Mouse (Mus musculus): Measurements from ENCODE around the gene Ank3.
A peak's percentile ranks its signal among the peaks of the same experiment; 100 is the strongest.

The Ank3 gene

GRCm38 (mm10) chr10:69947093-69947492, 548.5 kb downstream of the Ank3 start:
- no peak for DNase-seq

GRCm38 (mm10) chr10:69950236-69950918, 551.8 kb downstream of the Ank3 start:
- no peak for DNase-seq

GRCm38 (mm10) chr10:69950919-69951236, 552.3 kb downstream of the Ank3 start:
- DNase-seq = no peak

- no peak for DNase-seq
These were observed 552.9 kb downstream of the Ank3 start for GRCm38 (mm10) chr10:69951426-69951825.

GRCm38 (mm10) chr10:69952316-69952715, 553.7 kb downstream of the Ank3 start:
- no peak for DNase-seq

- DNase-seq = no peak
These were observed 556.2 kb downstream of the Ank3 start for GRCm38 (mm10) chr10:69954657-69955267.

- DNase-seq = peak; percentile 26
These were observed 563.7 kb downstream of the Ank3 start for GRCm38 (mm10) chr10:69962226-69962625.

- no peak for DNase-seq
These were observed 564.4 kb downstream of the Ank3 start for GRCm38 (mm10) chr10:69962976-69963375.

- peak; percentile 65 for DNase-seq
These were observed 566.0 kb downstream of the Ank3 start for GRCm38 (mm10) chr10:69964611-69965010.

GRCm38 (mm10) chr10:69965085-69965484, 566.5 kb downstream of the Ank3 start:
- no peak for DNase-seq

- DNase-seq = no peak
These were observed 569.4 kb downstream of the Ank3 start for GRCm38 (mm10) chr10:69967994-69968393.

GRCm38 (mm10) chr10:69979636-69980035, 581.1 kb downstream of the Ank3 start:
- DNase-seq = no peak

GRCm38 (mm10) chr10:69981386-69982097, 583.0 kb downstream of the Ank3 start:
- no peak for DNase-seq

GRCm38 (mm10) chr10:69982701-69983100, 584.1 kb downstream of the Ank3 start:
- DNase-seq = no peak

- DNase-seq = no peak
These were observed 588.9 kb downstream of the Ank3 start for GRCm38 (mm10) chr10:69987496-69987895.

- DNase-seq = no peak
These were observed 598.5 kb downstream of the Ank3 start for GRCm38 (mm10) chr10:69997082-69997481.

GRCm38 (mm10) chr10:70004058-70004457, 605.5 kb downstream of the Ank3 start:
- no peak for DNase-seq

- no peak for DNase-seq
These were observed 606.3 kb downstream of the Ank3 start for GRCm38 (mm10) chr10:70004831-70005230.

- no peak for DNase-seq
These were observed 607.8 kb downstream of the Ank3 start for GRCm38 (mm10) chr10:70006380-70006779.

- DNase-seq = no peak
These were observed 613.2 kb downstream of the Ank3 start for GRCm38 (mm10) chr10:70011738-70012137.

GRCm38 (mm10) chr10:70013931-70014330, 615.4 kb downstream of the Ank3 start:
- no peak for DNase-seq

- DNase-seq = no peak
These were observed 616.6 kb downstream of the Ank3 start for GRCm38 (mm10) chr10:70015201-70015600.

GRCm38 (mm10) chr10:70018691-70019090, 620.1 kb downstream of the Ank3 start:
- no peak for DNase-seq

GRCm38 (mm10) chr10:70021667-70022066, 623.1 kb downstream of the Ank3 start:
- peak; percentile 85 for DNase-seq

Measured in lung, postnatal 36 days (tissue).